Mouse (Mus musculus) layer of hippocampus, postnatal 10 days (tissue): ENCODE data around the gene Ddah1. TPM values are rescaled to one million over a fixed set of nuclear protein-coding genes. Genes with fewer than 3 reads are reported as not detected.

ENCODE experiments used
- DNase-seq, 2 experiments: peaks; one replicate each; pipeline ENCODE4 v3.0.0; 2021; ENCODE audit warnings: low spot score in 2 of 2
- total RNA-seq, 2 experiments: library from RNA; stranded (reverse); gene quantifications; 2 replicates each; pipeline ENCODE4 v1.2.3; 2021

Ddah1 gene
- total RNA-seq, 2 experiments from 2014 or later: 83.9 to 84.1 TPM

DNA sequence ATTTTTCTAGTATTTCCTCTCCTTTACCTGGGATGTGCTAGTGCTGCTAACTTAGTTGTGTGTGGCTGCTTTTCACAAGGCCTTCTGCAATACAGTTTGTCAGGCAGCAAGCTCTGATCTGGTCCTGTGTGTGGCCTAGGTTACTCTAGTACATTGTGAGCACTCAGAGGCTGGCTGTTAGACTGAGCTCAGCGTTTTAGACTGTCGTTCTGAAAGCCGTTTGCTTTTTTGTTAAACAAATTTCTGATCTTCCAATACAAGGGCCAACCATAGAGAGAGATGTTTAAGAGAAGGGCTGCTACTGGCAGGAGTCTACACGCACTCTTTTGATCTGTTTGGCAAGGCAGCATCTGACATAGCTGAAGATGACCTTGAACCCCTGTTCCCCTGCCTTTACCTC, 181.5 kb downstream of the Ddah1 start:
- no peak for DNase-seq

DNA sequence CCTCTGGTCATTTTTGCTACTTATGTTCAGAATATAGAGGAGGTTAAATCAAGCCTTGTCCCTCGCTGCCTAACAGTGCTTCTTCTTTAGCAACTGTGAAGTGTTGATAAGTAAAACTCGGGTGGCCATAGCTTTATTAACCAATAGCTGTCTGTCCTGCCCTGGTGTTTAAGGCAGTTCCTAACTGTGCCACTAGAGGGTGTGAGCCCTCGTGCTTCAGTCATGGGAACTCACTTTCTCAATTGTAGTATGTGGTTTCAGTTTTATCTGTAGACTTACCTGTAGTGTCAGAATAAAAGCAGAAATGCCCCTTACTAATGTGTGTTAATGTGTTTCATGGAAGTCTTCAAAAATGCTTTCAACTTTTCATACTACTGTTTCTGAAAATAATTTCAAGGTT, 183.5 kb downstream of the Ddah1 start:
- peak; percentile 73 to 75 for DNase-seq

Other genes starting within 250 kb of the Ddah1 start
- 10 to 100 TPM; 22.9 to 28.7 TPM for gene Znhit6, start 182.5 kb upstream of the Ddah1 start, total RNA-seq
- gene Ccn1, start 108.7 kb upstream of the Ddah1 start, total RNA-seq: 1 to 10 TPM; 6.1 to 6.8 TPM
- 10 to 100 TPM; 16.8 to 17.5 TPM for gene Bcl10, start 164.1 kb downstream of the Ddah1 start, total RNA-seq
- gene 2410004B18Rik, start 179.3 kb downstream of the Ddah1 start, total RNA-seq: 10 to 100 TPM; 35.8 to 44.8 TPM
- 1 to 10 TPM; 3.5 to 3.7 TPM for gene Syde2, start 229.2 kb downstream of the Ddah1 start, total RNA-seq